ENCODE assay signal across 28 mouse cellular contexts in genomic region chr5:20056856-20057255, GRCm38 (mm10).
DNase-seq lines count a peak whose midpoint lies in the region; ATAC-seq and TF ChIP-seq lines count a peak whose summit lies in the region.
"Had no signal": no experiment of that assay in that cellular context is flagged by ENCODE, and none has a peak within 500 bp of the region (broad histone marks: within the 10 kb centered on the region; RNA-seq: fewer than 3 reads in every experiment).

No protein-coding gene starts in this region.

- peaks cover 9% of the 10 kb centered on the region for H3K4me1 ChIP-seq in forebrain, embryonic 12.5 days
- H3K4me1 ChIP-seq in forebrain, postnatal 0 days (ENCODE audit: insufficient read depth) = no peaks in the 10 kb centered on the region
- H3K4me1 ChIP-seq in midbrain, embryonic 13.5 days (replicated peaks) = peaks cover 12% of the 10 kb centered on the region
- H3K4me1 ChIP-seq in midbrain, embryonic 10.5 days = peaks cover 6% of the 10 kb centered on the region; the same call in 1 of the 2 replicates
- H3K4me1 ChIP-seq in forebrain, embryonic 14.5 days (ENCODE audit: control insufficient read depth, insufficient read depth, low read length) = peaks cover 3% of the 10 kb centered on the region; the same call in 1 of the 2 replicates
- H3K4me1 ChIP-seq: embryonic facial prominence, embryonic 15.5 days; liver, embryonic 12.5 days had no signal

- H3K9me3 ChIP-seq in forebrain, embryonic 12.5 days = no peaks in the 10 kb centered on the region
- no peaks in the 10 kb centered on the region for H3K9me3 ChIP-seq in forebrain, postnatal 0 days (ENCODE audit: low read length)
- no peaks in the 10 kb centered on the region for H3K9me3 ChIP-seq in midbrain, embryonic 13.5 days
- no peaks in the 10 kb centered on the region for H3K9me3 ChIP-seq in midbrain, embryonic 10.5 days (replicated peaks)
- no peaks in the 10 kb centered on the region for H3K9me3 ChIP-seq in forebrain, embryonic 14.5 days (replicated peaks; ENCODE audit: control insufficient read depth, low read length)
- H3K9me3 ChIP-seq: embryonic facial prominence, embryonic 15.5 days; kidney, embryonic 15.5 days; liver, embryonic 12.5 days; neural tube, embryonic 13.5 days had no signal

- no peak for TF ChIP-seq CTCF in forebrain, postnatal 0 days (IDR thresholded peaks at IDR 0.05; ENCODE audit: low read depth)

- H3K27me3 ChIP-seq in forebrain, embryonic 12.5 days = 0 out of 2 replicates have a peak, but pooled peaks cover 4% of the 10 kb centered on the region
- H3K27me3 ChIP-seq in forebrain, postnatal 0 days (ENCODE audit: insufficient read depth, low read length) = no peaks in the 10 kb centered on the region
- no peaks in the 10 kb centered on the region for H3K27me3 ChIP-seq in midbrain, embryonic 13.5 days
- H3K27me3 ChIP-seq in midbrain, embryonic 10.5 days (ENCODE audit: low read depth, poor library complexity, severe bottlenecking) = no peaks in the 10 kb centered on the region
- H3K27me3 ChIP-seq in forebrain, embryonic 14.5 days (replicated peaks; ENCODE audit: control insufficient read depth, insufficient read depth, low read length) = no peaks in the 10 kb centered on the region
- H3K27me3 ChIP-seq: embryonic facial prominence, embryonic 15.5 days; kidney, embryonic 15.5 days; liver, embryonic 12.5 days; neural tube, embryonic 13.5 days had no signal

- H3K36me3 ChIP-seq in forebrain, embryonic 12.5 days (replicated peaks) = no peaks in the 10 kb centered on the region
- H3K36me3 ChIP-seq in forebrain, postnatal 0 days (ENCODE audit: insufficient read depth) = no peaks in the 10 kb centered on the region
- H3K36me3 ChIP-seq in midbrain, embryonic 13.5 days = no peaks in the 10 kb centered on the region
- no peaks in the 10 kb centered on the region for H3K36me3 ChIP-seq in midbrain, embryonic 10.5 days
- H3K36me3 ChIP-seq in forebrain, embryonic 14.5 days (ENCODE audit: control insufficient read depth, insufficient read depth, low read length) = no peaks in the 10 kb centered on the region
- H3K36me3 ChIP-seq: embryonic facial prominence, embryonic 15.5 days; kidney, embryonic 15.5 days; liver, embryonic 12.5 days; neural tube, embryonic 13.5 days had no signal

- peak; percentile 25; the same call in 1 of the 2 replicates for ATAC-seq in forebrain, embryonic 12.5 days (ENCODE audit: low FRiP score)
- ATAC-seq in forebrain, postnatal 0 days = no peak
- ATAC-seq in midbrain, embryonic 13.5 days = no peak
- ATAC-seq in forebrain, embryonic 14.5 days = peak; percentile 20; the same call in 1 of the 2 replicates
- ATAC-seq: CD4-positive, CD25-positive, alpha-beta regulatory T cell, adult 4 months; inflammation-experienced regulatory T-cells, adult 6 months; liver, embryonic 12.5 days; liver, postnatal 0 days had no signal

- no peak for DNase-seq in forebrain, postnatal 0 days
- no peak for DNase-seq in midbrain, embryonic 10.5 days (ENCODE audit: low spot score)
- peak; percentile 54 for DNase-seq in forebrain, embryonic 14.5 days (ENCODE audit: low spot score)
- DNase-seq in cerebellum, adult 9-10 months = no peak
- DNase-seq in thymus, postnatal 14 days = no peak
- DNase-seq: adrenal gland, postnatal 14 days; cerebellum, postnatal 14 days; gastrocnemius, adult 2 months; gastrocnemius, postnatal 36 days; heart, adult 18-20 months; heart, postnatal 4 days; kidney, adult 18-20 months; kidney, postnatal 25 days; left cerebral cortex, postnatal 4 days; liver, postnatal 0 days; lung, postnatal 36 days; thymus, adult 2 months; thymus, postnatal 4 days had no signal

- no peak overlapping the region for H3K4me2 ChIP-seq in forebrain, embryonic 12.5 days
- H3K4me2 ChIP-seq in forebrain, postnatal 0 days (ENCODE audit: low read depth) = no peak overlapping the region
- H3K4me2 ChIP-seq in midbrain, embryonic 13.5 days (replicated peaks) = no peak overlapping the region
- no peak overlapping the region for H3K4me2 ChIP-seq in forebrain, embryonic 14.5 days (ENCODE audit: low read length)
- H3K4me2 ChIP-seq: embryonic facial prominence, embryonic 15.5 days; heart, embryonic 11.5 days; hindbrain, embryonic 14.5 days; kidney, embryonic 15.5 days; liver, embryonic 12.5 days; neural tube, embryonic 13.5 days had no signal

- H3K4me3 ChIP-seq in forebrain, embryonic 12.5 days (replicated peaks) = no peak overlapping the region
- H3K4me3 ChIP-seq in forebrain, postnatal 0 days (ENCODE audit: low read depth, low read length) = no peak overlapping the region
- no peak overlapping the region for H3K4me3 ChIP-seq in midbrain, embryonic 13.5 days (replicated peaks)
- H3K4me3 ChIP-seq in midbrain, embryonic 10.5 days = no peak overlapping the region
- H3K4me3 ChIP-seq in forebrain, embryonic 14.5 days (ENCODE audit: low read depth, low read length) = no peak overlapping the region
- H3K4me3 ChIP-seq: embryonic facial prominence, embryonic 15.5 days; gastrocnemius, adult 2 months; kidney, embryonic 15.5 days; liver, embryonic 12.5 days; neural tube, embryonic 13.5 days had no signal

- 21% methylated on average over 2 of the region's 2 CpGs for WGBS in forebrain, embryonic 12.5 days
- WGBS in forebrain, postnatal 0 days = 20% methylated on average over 2 of the region's 2 CpGs
- WGBS in midbrain, embryonic 13.5 days = 57% methylated on average over 2 of the region's 2 CpGs
- WGBS in midbrain, embryonic 10.5 days = 74% methylated on average over 2 of the region's 2 CpGs
- WGBS in forebrain, embryonic 14.5 days = 13% methylated on average over 2 of the region's 2 CpGs

- peak overlapping the region; percentile 31; the same call in 1 of the 2 replicates for H3K27ac ChIP-seq in forebrain, embryonic 12.5 days
- no peak overlapping the region for H3K27ac ChIP-seq in forebrain, postnatal 0 days (ENCODE audit: low read depth, low read length)
- peak overlapping the region; percentile 41; the same call in 1 of the 2 replicates for H3K27ac ChIP-seq in midbrain, embryonic 13.5 days
- H3K27ac ChIP-seq in midbrain, embryonic 10.5 days (replicated peaks) = no peak overlapping the region
- H3K27ac ChIP-seq in forebrain, embryonic 14.5 days (ENCODE audit: low read depth, low read length) = no peak overlapping the region
- H3K27ac ChIP-seq: embryonic facial prominence, embryonic 15.5 days; gastrocnemius, adult 2 months; hindbrain, embryonic 14.5 days; liver, embryonic 12.5 days; neural tube, embryonic 13.5 days had no signal

- no peak overlapping the region for H3K9ac ChIP-seq in forebrain, embryonic 12.5 days
- H3K9ac ChIP-seq in forebrain, postnatal 0 days = no peak overlapping the region
- no peak overlapping the region for H3K9ac ChIP-seq in midbrain, embryonic 13.5 days (replicated peaks)
- H3K9ac ChIP-seq in forebrain, embryonic 14.5 days (ENCODE audit: low read length) = no peak overlapping the region
- H3K9ac ChIP-seq: embryonic facial prominence, embryonic 15.5 days; hindbrain, embryonic 14.5 days; kidney, embryonic 15.5 days; liver, embryonic 12.5 days; liver, postnatal 0 days; neural tube, embryonic 13.5 days had no signal

Comparison
In these comparisons a context has a peak if more than half of its experiments do, and no peak if none do; other contexts are left out.
1. ATAC-seq: peak in forebrain, embryonic 12.5 days (single experiment) and forebrain, embryonic 14.5 days (single experiment); none in forebrain, postnatal 0 days (single experiment) and midbrain, embryonic 13.5 days (single experiment).
2. H3K27ac ChIP-seq: peak in forebrain, embryonic 12.5 days (single experiment) and midbrain, embryonic 13.5 days (single experiment); none in forebrain, postnatal 0 days (single experiment), midbrain, embryonic 10.5 days (single experiment) and forebrain, embryonic 14.5 days (single experiment).